Mouse (Mus musculus): ENCODE results near the gene Elmod3.

DNA sequence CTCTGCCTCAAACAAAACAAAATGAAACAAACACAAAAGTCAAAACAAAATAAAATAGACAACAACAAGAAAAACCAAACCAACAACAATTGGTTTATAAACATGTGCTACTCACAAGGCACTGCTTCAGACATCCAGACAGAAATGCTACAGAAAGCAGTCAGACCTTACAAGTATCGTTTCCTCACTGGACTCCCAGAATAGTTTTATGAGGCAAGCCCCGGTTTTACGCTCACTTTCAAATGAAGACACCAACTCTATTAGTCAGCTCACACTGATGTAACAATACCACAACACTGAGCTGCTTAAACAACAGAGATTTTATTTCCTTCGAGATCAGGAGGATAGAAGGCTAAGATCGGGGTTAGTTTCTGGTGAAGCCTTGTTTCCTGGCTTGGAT, 75.9 kb downstream of the Elmod3 start:
- TF ChIP-seq POLR2A (IDR thresholded peaks at IDR 0.05; ENCODE audit: low read depth, low read length) (no peak), CTCF (IDR thresholded peaks at IDR 0.05; ENCODE audit: extremely low read depth, insufficient read length, insufficient replicate concordance, low read depth, low read length) (no peak)

All from small intestine, adult 2 months (tissue).